Mouse (Mus musculus): Measurements from ENCODE around the gene Hoxa2. TPM values are rescaled to one million over a fixed set of nuclear protein-coding genes. Genes with fewer than 3 reads are reported as not detected.
A peak's percentile ranks its signal among the peaks of the same experiment; 100 is the strongest.

Gene Hoxa2
- polyA plus RNA-seq, 1 experiment: 14.2 TPM

GRCm38 (mm10) chr6:52160511-52161335, 3.9 kb downstream of the Hoxa2 start:
- no peak for TF ChIP-seq CTCF (IDR thresholded peaks at IDR 0.05; ENCODE audit: borderline replicate concordance, extremely low read depth, insufficient read depth, insufficient read length)
- no peak for TF ChIP-seq POLR2A (IDR thresholded peaks at IDR 0.05; ENCODE audit: borderline replicate concordance, extremely low read depth, insufficient read depth, insufficient read length, poor library complexity, severe bottlenecking)
- DNase-seq (ENCODE audit: low read depth): peak; percentile 61

GRCm38 (mm10) chr6:52159979-52160378, 4.7 kb downstream of the Hoxa2 start:
- DNase-seq (ENCODE audit: low read depth): peak; percentile 11
- TF ChIP-seq CTCF (IDR thresholded peaks at IDR 0.05; ENCODE audit: borderline replicate concordance, extremely low read depth, insufficient read depth, insufficient read length) (no peak), POLR2A (IDR thresholded peaks at IDR 0.05; ENCODE audit: borderline replicate concordance, extremely low read depth, insufficient read depth, insufficient read length, poor library complexity, severe bottlenecking) (no peak)

DNA sequence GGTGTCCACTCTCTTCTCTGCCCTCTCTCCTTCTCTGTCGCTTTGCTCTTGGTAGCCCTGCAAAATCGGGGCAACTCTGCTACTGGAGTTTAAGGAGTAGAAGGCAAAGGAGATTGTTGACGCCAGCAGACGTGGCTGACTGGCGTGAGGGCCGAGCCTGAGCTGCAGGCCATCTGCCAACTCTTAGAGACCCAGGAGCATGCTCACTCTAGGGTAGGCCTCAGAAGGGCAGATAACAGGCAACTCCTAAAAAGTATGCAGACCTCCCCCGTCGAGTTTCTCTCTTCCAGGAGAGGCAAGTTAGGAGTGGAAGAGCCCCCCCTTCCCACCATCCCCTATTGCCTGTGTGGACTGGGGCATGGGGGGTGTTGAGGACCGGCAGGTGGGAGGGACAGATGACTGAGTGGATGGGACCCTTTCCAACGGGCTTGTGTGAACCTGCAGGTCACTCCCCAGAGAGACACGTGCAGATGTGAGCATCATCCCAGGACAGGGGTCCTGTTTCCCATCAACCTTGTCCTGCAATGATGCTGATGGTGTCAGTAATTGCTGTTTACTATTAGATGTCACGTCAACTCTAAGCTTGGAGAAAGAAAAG, 5.4 kb downstream of the Hoxa2 start:
- TF ChIP-seq POLR2A (IDR thresholded peaks at IDR 0.05; ENCODE audit: borderline replicate concordance, extremely low read depth, insufficient read depth, insufficient read length, poor library complexity, severe bottlenecking): no peak
- no peak for TF ChIP-seq CTCF (IDR thresholded peaks at IDR 0.05; ENCODE audit: borderline replicate concordance, extremely low read depth, insufficient read depth, insufficient read length)
- peak; percentile 17 for DNase-seq (ENCODE audit: low read depth)

DNA sequence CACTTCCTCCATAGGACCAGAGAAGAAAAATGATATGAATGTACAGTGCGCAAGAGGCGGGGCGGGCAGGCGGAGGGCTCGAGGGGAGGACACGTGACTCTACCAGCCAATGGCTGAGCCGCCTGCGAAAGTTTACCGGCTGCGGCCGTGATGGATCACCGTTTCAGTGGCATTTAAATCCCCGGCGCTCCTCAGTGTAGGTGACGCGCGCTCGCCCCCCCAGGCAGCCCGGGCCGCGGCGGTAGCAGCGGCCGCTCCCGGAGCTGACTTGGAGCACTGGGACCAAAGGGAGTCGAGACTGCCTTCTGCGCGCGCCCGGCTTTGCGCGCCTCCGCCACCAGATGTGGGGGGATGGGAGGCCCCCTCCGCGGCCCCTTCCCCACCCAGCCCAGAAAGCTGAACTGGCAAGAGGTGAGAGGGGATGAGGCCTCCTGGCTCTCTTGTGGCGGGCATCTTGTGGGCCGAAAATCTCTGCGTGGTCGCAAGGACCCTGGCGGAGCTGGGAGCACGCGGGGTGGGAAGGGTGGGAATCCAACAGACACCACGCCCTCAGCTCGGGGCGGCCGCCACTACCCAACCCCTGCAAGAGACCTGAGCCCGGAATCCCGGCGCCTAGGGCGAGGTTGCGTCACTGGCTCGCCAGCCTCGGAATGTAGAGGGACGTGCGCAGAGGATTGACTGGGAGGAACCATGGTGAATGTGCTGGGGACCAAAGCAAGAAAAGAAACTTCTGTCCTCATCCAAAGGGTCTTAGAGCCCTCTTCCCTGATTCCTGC, 6.2 kb downstream of the Hoxa2 start, which contains the start of gene Hoxa1:
Gene Hoxa1, minus strand, starts transcription at position 42 of the 776 bp plus-strand sequence.
- DNase-seq (ENCODE audit: low read depth): peak; percentile 77
- TF ChIP-seq POLR2A (IDR thresholded peaks at IDR 0.05; ENCODE audit: borderline replicate concordance, extremely low read depth, insufficient read depth, insufficient read length, poor library complexity, severe bottlenecking): no peak
- no peak for TF ChIP-seq CTCF (IDR thresholded peaks at IDR 0.05; ENCODE audit: borderline replicate concordance, extremely low read depth, insufficient read depth, insufficient read length)

DNA sequence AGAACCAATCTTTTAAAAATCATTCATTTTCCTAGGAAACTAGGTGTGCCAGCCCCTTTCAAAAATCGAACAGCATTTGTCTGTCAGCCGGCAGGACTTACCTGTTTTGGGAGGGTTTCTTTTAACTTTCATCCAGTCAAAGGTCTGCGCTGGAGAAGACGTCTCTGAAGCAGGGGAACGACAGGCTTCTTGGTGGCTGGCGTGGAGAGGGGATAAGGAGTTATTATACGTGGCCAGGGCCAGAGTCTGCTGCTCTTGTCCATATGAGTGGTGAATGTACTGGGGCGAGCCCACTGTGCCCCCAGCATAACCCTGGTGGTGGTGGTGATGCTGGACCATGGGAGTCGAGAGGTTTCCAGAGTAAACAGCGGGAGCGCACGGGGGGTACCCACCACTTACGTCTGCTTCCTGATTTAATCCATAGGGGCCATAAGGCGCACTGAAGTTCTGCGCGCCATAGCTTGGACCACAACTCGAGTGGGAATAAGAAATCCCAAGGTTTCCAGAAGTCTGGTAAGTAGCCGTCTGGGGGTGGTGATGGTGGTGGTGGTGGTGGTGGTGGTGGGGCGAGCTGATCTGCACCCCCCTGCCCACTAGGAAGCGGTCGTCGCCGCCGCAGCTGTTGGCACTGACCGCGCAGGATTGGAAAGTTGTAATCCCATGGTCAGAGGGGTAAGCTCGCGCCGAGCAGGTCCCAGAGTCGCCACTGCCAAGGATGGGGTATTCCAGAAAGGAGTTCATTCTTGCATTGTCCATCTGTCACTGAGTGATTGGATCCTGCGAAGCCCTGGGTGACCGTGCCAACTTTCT, 7.0 kb downstream of the Hoxa2 start:
- no peak for TF ChIP-seq CTCF (IDR thresholded peaks at IDR 0.05; ENCODE audit: borderline replicate concordance, extremely low read depth, insufficient read depth, insufficient read length)
- no peak for TF ChIP-seq POLR2A (IDR thresholded peaks at IDR 0.05; ENCODE audit: borderline replicate concordance, extremely low read depth, insufficient read depth, insufficient read length, poor library complexity, severe bottlenecking)
- no peak for DNase-seq (ENCODE audit: low read depth)

DNA sequence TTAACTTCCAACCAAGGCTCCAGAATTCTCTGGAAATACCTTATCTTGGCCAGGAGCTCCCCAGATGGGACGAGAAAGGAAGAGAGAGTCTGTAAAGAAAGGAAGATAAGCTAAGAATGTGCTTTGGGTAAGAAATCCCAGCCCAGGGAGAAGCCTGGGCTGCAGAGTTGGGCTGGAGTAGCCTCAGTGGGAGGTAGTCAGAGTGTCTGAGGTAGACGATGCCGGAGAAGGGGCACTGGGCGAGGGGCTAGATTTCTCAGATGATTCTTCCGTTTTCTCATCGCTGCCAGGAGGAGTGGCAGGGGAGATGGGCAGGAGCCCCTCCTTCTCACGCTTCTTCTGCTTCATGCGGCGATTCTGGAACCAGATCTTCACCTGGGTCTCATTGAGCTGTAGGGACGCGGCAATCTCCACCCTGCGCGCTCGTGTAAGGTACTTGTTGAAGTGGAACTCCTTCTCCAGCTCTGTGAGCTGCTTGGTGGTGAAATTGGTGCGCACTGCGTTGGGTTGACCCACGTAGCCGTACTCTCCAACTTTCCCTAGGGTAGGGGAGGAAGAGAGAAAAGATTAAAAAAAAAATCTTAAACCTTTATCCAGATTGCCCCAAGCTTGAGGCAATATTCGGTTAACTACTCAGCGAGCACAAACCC, 8.0 kb downstream of the Hoxa2 start:
- DNase-seq (ENCODE audit: low read depth): no peak
- TF ChIP-seq POLR2A (IDR thresholded peaks at IDR 0.05; ENCODE audit: borderline replicate concordance, extremely low read depth, insufficient read depth, insufficient read length, poor library complexity, severe bottlenecking) (no peak), CTCF (IDR thresholded peaks at IDR 0.05; ENCODE audit: borderline replicate concordance, extremely low read depth, insufficient read depth, insufficient read length) (no peak)

DNA sequence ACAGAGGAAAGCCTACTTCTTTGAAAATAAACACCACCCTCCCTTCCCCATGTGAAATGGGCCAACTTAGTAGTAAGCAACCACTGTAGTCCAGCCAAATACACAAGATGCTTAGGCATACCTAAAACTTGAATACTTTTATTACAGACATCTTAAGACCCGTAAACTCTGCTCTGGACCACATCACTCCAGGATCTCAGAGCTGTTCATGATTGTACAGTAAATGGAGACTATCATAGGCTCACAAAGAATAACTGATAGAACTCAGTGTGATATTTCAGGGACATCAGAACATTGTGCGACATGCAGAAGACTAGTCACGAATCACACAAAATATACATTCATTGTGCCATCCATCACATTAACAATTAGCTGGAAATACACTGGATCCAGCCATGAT, 9.2 kb downstream of the Hoxa2 start:
- TF ChIP-seq POLR2A (IDR thresholded peaks at IDR 0.05; ENCODE audit: borderline replicate concordance, extremely low read depth, insufficient read depth, insufficient read length, poor library complexity, severe bottlenecking) (no peak), CTCF (IDR thresholded peaks at IDR 0.05; ENCODE audit: borderline replicate concordance, extremely low read depth, insufficient read depth, insufficient read length) (no peak)
- DNase-seq (ENCODE audit: low read depth): peak; percentile 4

DNA sequence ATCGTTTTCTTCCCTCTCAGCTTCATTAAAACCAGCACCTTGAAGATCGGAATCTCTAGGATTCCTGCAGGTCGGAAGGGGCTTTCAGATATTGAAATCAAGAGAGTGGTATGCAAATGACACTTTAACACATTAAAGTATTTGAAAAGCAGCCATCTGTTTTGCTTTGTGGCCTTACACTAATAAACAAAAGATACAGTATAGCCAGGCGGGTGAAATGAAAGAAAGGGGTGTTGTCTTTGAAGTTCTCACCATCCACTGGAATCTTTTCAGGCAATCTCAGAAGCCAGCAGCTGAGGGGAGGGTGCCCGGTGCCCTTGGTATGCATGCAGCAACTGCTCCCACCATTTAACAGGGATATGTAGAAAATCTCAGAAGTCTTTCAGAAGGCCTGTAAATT, 10.6 kb downstream of the Hoxa2 start:
- no peak for TF ChIP-seq CTCF (IDR thresholded peaks at IDR 0.05; ENCODE audit: borderline replicate concordance, extremely low read depth, insufficient read depth, insufficient read length)
- TF ChIP-seq POLR2A (IDR thresholded peaks at IDR 0.05; ENCODE audit: borderline replicate concordance, extremely low read depth, insufficient read depth, insufficient read length, poor library complexity, severe bottlenecking): no peak
- DNase-seq (ENCODE audit: low read depth): peak; percentile 35

- peak; percentile 24 for DNase-seq (ENCODE audit: low read depth)
These were observed 11.4 kb downstream of the Hoxa2 start for GRCm38 (mm10) chr6:52153270-52153669.

More at GRCm38 (mm10) chr6:52153270-52153669, 11.4 kb downstream of the Hoxa2 start:
- TF ChIP-seq POLR2A (IDR thresholded peaks at IDR 0.05; ENCODE audit: borderline replicate concordance, extremely low read depth, insufficient read depth, insufficient read length, poor library complexity, severe bottlenecking): no peak
- TF ChIP-seq CTCF (IDR thresholded peaks at IDR 0.05; ENCODE audit: borderline replicate concordance, extremely low read depth, insufficient read depth, insufficient read length): no peak
